Mouse (Mus musculus) ES-CJ7 (cell line): ENCODE data around the gene Taf12.

Experiments
- DNase-seq: peaks from one replicate; pipeline ENCODE4 v3.0.0; 2011; ENCODE audit warnings: low read depth, low spot score

Taf12 gene

DNA sequence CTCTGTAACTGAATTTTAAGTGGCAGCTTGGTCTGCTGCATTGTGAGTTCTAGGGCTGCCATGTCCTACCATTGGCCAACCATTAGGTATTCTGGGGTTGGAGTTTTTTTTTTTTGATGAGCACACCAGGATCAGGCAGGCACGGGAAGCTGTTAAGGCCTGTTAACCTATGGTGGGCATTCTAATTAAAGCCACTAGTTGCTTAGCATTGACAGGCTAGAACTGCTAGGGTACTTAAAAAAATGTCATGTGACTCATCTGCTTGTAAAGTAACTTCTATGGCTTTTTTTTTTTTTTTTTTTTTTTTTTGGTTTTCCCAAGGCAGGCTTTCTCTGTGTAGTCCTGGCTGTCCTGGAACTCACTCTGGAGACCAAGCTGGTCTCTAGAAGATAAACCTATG is 37.0 kb downstream of the Taf12 start:
- peak; percentile 51 for DNase-seq

DNA sequence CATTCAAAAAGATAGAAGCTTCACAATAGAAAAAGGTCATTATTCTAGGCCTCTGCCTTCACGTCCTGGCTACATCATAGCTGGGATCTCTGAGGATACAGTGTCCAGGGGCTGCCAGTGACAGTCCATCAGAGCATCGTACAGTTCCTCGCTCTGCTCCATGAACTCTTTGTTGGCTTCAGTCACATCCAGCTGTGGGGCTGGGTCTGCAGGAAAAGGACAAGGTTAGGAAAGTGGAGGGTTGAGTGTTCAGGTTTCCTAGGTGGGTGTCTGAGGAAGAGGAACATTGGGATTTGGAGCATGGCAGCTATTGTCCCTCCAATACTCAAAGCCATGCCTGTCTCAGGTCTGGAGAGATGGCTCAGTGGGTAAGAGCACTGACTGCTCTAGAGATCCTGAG is 37.6 kb downstream of the Taf12 start:
- peak; percentile 46 for DNase-seq

DNA sequence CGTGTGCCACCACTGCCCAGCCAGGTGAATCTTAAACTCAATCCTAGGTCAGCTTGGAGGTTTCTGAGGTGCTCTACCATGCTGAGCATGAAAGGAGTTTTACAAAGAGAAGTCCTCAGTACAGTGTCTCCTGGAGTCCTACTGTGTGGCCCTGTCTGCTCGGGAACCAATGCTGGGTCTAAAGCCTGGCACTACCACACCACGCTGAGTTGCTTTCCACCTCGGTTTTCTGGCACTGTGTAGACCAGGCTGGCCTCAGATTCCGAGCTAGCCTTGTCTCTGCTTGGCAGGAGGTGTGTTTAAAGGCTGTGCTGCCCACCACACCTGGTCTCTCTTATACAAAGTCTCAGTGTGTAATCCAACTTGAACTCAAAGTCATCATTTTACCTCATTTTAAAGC is 38.5 kb downstream of the Taf12 start:
- DNase-seq = no peak

GRCm38 (mm10) chr4:132315711-132316110 is 41.5 kb downstream of the Taf12 start:
- peak; percentile 92 for DNase-seq

- no peak for DNase-seq
These were observed 52.3 kb downstream of the Taf12 start for GRCm38 (mm10) chr4:132326481-132326880.

- peak; percentile 45 for DNase-seq
These were observed 54.3 kb downstream of the Taf12 start for GRCm38 (mm10) chr4:132328391-132328982.

GRCm38 (mm10) chr4:132329115-132329834 is 55.1 kb downstream of the Taf12 start, which contains the start of gene Trnau1ap:
Gene Trnau1ap (minus strand): TSS chr4:132329538.
- peak; percentile 93 for DNase-seq

DNA sequence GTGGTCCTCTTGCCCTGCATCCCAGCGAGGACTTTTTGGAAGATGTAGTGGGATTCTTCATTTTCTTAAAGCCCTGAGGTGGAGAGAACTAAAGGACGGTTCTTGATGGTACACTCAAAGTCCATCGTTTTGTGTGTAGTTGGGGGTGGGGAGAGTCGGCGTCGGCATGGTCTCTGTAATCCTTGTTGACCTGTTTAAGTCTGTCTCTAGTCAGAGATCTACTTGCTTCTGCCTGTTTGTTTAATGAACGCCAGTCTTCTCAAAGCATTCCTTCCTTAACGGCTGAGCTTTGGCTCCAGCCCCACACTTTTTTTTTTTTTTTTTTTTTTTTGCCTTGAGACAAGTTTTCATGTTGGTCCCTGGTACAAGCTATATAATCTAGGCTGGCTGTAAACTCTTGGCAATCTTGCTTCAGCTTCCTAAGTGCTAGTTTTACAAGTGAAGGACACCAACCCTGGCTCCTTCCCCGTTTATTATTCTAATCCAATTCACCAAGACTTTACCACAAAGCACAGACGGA is 55.7 kb downstream of the Taf12 start:
- DNase-seq = no peak

DNA sequence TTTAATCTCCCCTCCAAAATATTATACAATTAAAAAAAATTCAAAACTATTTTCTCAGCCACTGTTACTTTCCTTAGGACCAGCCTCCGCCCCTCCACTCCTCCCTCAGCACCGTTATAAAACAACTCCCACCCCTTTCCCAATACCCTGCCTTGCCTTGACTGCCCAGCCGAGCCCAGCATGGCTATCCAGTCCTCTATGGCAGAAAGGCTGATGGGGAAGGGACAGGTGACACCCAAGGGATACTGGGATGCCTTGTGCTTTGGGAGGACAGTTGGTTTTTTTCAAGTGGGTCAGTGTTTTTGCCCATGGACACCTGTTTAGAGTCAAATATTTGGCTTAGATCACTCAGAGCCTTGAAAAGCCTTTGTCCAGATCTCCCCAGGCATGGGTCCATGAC is 57.8 kb downstream of the Taf12 start:
- DNase-seq = no peak

GRCm38 (mm10) chr4:132332880-132333279 is 58.7 kb downstream of the Taf12 start:
- DNase-seq = no peak

GRCm38 (mm10) chr4:132338943-132339342 is 64.8 kb downstream of the Taf12 start:
- no peak for DNase-seq

- DNase-seq = no peak
These were observed 67.3 kb downstream of the Taf12 start for GRCm38 (mm10) chr4:132341451-132341850.

DNA sequence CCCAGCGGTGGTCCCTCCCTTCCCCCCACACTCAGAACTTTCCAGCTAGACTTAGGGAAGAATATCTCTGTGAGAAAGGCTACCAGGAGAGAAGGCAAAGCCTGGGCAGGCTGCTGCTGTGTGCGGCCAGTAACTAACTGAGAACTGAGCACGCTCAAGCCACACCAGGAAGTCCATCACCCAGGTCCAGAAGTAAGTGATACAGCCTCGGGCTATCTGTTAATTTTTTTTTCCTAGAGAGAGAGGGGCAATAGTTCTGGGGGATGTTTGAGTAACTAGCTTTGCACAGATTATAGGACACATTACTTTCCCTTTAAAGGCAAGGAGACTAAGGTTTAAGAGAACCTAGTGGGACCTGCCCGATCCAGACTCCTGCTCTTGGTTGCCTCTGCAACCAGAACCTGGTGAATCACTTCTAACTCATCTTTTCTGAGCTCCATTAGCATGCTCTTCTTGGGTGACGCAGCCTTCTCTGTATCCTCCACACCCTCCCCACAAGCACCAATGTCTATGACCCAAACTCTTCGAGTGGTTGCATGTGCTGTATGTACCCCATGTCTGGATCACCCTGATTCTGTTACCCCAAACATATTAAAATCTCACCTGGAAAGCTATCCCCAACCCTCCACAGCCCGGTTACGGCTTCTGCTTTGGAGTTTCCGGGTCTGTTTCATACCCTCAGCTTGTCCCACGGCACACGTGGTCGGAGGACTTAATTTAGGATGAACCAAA is 70.4 kb downstream of the Taf12 start:
- DNase-seq = peak; percentile 47
